Mouse (Mus musculus) heart, postnatal 25 days (tissue): ENCODE measurements at regions not wholly inside any gene's neighbourhood (a gene's known extent, or its start where the extent isn't known, plus 50 kb on each side); places are given as distances from the start of the nearest gene placed in this dataset.

Experiments
- DNase-seq: peaks from one replicate; pipeline ENCODE4 v3.0.0; 2022; ENCODE audit warnings: low spot score
- intact Hi-C: fragments of 180-260 bp; cut with DNase I; formaldehyde crosslinking; loops from one replicate; pipeline ENCODE4 v1.15.1; 2025

GRCm38 (mm10) chr5:132648751-132649150 lies 105.6 kb upstream of the Auts2 start:
- intact Hi-C loops, result no loop called here

GRCm38 (mm10) chr5:132644646-132645172 lies 101.6 kb upstream of the Auts2 start:
- intact Hi-C loops, result no loop called here
- DNase-seq, result no peak

More at GRCm38 (mm10) chr5:132648751-132649150, 105.6 kb upstream of the Auts2 start:
- no peak for DNase-seq

GRCm38 (mm10) chr5:132643270-132643669 lies 100.1 kb upstream of the Auts2 start:
- intact Hi-C loops, result no loop called here
- no peak for DNase-seq

- DNase-seq, result peak; percentile 44
- intact Hi-C loops, result loop anchor here (10.0 kb wide), 1 partner anchor 1119 kb away; no protein-coding TSS in a partner anchor
These were observed 90.2 kb upstream of the Auts2 start for GRCm38 (mm10) chr5:132633198-132633884.

GRCm38 (mm10) chr5:132621751-132622150 lies 78.6 kb upstream of the Auts2 start:
- intact Hi-C loops, result no loop called here
- no peak for DNase-seq

GRCm38 (mm10) chr5:132617241-132617640 lies 74.1 kb upstream of the Auts2 start:
- DNase-seq, result no peak
- intact Hi-C loops, result no loop called here

- no peak for DNase-seq
- intact Hi-C loops, result no loop called here
These were observed 66.1 kb upstream of the Auts2 start for GRCm38 (mm10) chr5:132609251-132609650.

- intact Hi-C loops, result no loop called here
These were observed 63.1 kb upstream of the Auts2 start for GRCm38 (mm10) chr5:132606216-132606615.

GRCm38 (mm10) chr5:132594796-132595195 lies 51.7 kb upstream of the Auts2 start:
- intact Hi-C loops, result no loop called here
- no peak for DNase-seq

More at GRCm38 (mm10) chr5:132606216-132606615, 63.1 kb upstream of the Auts2 start:
- no peak for DNase-seq
